Mouse (Mus musculus) right cerebral cortex, adult 18-20 months (tissue): ENCODE measurements at regions not wholly inside any gene's neighbourhood (a gene's known extent, or its start where the extent isn't known, plus 50 kb on each side); places are given as distances from the start of the nearest gene placed in this dataset.

Experiments
- DNase-seq: peaks from one replicate; pipeline ENCODE4 v3.0.0; 2022; ENCODE audit warnings: mixed read lengths

DNA sequence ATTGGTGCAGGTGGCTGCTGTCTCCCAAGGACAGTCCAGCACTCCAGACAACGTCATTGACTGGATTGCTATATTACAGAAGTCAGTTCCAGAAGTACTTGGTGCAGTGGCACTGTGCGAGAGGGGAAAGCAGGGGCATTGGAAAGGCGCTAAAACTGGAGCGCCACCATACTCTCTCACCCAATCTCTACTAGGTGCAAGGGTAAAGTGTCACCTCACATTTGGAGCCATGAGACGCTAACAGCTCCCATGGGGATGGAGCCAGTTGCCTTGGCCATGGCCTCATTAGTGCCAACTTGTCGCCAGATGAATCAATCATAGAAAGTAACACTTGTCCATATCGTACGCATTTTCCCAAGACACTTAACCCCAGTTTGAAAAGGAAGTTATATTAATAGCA is 1617.2 kb upstream of the Gulo start:
- no peak for DNase-seq

DNA sequence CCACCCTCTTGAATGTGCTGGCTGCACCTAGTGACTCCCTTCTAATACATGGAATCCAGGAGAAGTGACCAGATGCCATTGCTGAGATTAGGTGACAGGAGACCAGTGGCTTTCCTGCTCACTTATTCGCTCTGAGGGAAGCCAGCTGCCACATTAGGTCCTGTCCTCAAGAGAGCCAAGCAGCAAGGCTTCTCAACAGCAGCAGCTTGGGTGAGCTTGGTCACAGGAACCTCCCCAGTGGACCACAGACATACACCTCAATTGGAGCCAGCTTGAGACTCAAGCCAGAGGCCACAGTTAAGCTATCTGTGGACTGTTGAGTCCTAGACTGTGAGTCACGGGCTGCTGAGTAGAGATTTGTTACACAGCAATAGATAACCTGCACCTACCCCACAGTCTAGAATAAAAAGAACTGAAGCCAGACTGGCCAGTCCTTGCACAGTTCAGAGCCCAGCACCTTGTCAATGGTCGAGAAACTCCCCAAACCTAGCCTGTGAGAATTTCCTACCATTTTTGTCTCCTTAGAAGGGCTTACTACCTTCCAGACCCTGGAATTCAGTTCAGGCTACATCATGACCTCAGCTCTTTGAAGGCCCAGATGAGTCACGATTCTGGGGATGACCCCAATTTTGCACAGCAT is 1615.0 kb upstream of the Gulo start:
- DNase-seq: no peak

DNA sequence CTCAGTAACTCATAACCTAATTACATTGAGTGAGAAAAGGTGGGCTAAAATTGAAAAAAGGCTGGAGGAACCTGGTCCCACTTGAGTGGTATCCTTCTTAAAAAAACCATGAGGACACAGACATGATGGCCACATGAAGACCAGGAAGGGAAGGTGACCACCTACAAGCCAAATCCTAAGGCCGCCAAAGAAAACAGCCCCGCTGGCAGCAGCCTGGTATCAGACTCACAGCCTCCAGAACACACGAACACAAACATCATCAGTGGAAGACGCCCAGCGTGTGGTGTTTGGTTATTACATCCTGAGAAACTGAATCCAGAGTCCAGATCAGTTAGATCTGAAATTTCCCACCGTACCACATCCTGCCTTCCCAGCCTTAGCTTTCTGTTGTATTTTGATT is 1613.9 kb upstream of the Gulo start:
- no peak for DNase-seq

- no peak for DNase-seq
These were observed 1612.5 kb upstream of the Gulo start for GRCm38 (mm10) chr14:67621486-67621885.

- peak; percentile 70 for DNase-seq
These were observed 1612.0 kb upstream of the Gulo start for GRCm38 (mm10) chr14:67620854-67621476.

- DNase-seq: no peak
These were observed 1610.6 kb upstream of the Gulo start for GRCm38 (mm10) chr14:67619571-67619970.

DNA sequence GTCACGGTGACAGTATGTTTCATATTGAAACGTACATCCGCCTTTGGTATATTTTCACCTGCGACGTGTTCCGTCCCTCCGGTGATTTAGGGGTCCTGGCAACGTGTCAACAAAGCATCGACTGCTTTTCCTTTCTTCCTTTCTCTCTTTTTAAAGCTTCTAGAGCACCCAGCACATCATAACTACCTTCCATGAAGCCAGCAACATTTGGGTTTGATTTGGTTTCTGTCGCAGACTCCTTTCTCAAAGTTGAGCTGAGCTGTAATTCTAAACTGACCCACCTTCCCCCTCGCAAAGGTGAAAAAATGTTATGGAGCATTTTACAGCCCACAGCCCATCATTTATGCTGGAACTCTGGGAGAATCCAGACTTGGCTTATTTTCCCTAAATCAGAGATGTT is 1605.4 kb upstream of the Gulo start:
- no peak for DNase-seq

DNA sequence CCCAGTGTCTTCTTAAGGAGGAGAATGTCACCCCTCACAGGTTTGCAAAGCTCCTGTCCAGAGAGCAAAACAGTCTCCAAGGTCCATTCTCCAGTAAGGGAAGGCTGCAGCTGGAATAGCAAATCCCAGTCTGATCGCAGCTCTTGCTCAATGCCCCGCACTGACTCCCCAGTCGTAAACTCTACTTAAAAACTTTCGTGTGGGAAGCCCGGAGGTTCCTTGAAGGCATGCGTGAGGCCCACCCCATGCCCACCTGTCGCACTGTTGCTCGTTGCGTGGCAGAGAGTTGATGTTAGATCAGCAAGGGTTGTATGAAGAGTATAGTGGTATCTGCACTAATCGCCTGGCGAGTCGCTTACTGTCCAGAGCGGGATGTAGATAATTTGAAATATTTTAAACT is 1604.7 kb upstream of the Gulo start:
- no peak for DNase-seq

GRCm38 (mm10) chr14:67613221-67613620 is 1604.2 kb upstream of the Gulo start:
- no peak for DNase-seq

GRCm38 (mm10) chr14:67612471-67612870 is 1603.5 kb upstream of the Gulo start:
- no peak for DNase-seq

DNA sequence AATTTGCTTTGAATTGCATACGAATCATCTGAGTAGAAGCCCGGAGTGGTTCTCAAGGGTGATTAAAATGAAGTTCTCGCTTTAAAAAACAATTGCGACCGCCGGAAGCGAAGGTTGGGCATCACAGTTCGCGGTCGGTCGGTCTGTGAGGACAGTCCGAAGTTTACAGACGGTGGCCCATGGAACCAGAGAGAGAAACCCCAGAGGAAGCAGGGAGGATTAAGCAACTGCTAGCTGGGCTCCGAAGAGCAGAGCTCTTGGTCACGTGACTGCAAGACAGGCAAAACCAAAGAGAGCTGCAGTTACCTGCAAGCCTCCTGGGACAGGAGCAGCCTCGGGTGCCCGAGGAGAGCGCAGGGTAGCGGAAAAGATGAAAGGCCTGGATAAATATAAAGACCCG is 1599.3 kb upstream of the Gulo start:
- DNase-seq: no peak

- DNase-seq: no peak
These were observed 1594.0 kb upstream of the Gulo start for GRCm38 (mm10) chr14:67602960-67603359.

DNA sequence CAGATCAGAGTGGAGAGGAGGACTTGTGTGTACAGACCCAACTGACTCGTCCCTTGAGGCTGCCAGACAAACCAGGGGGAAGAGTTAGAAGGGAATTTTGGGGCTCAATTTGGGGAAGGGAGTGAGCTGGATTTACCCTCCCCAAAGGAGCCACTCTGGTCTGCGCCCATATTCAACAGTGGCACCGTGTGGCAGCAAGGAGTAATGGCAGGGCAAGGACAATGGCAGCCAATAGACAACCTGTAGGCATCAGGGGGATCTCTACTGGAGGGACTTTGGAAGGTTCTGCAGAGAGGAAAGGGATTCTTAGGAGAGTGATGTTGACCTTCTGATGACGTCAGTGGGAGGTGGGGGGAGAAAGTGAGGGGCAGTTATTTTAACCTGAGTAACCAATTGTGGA is 1590.7 kb upstream of the Gulo start:
- peak; percentile 6 for DNase-seq

DNA sequence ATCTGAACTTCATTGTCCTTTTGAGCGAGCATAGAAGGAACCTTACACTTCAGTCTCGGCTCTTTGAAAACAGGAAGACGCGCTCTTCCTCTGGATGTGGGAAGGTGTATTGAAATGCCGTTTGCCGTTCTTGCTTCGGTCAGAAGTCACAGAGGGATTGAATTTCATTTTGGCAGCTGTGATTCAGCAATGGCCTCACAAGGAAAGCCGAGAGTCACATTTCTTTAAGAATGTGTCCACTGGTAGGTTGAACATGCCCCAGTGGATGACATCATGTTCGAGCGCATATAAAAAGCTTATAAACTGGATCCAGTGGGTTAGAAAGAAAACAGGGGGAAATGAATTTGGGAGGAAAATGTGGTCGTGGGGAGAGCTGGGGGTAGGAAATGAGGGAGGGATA is 1579.6 kb upstream of the Gulo start:
- DNase-seq: no peak

DNA sequence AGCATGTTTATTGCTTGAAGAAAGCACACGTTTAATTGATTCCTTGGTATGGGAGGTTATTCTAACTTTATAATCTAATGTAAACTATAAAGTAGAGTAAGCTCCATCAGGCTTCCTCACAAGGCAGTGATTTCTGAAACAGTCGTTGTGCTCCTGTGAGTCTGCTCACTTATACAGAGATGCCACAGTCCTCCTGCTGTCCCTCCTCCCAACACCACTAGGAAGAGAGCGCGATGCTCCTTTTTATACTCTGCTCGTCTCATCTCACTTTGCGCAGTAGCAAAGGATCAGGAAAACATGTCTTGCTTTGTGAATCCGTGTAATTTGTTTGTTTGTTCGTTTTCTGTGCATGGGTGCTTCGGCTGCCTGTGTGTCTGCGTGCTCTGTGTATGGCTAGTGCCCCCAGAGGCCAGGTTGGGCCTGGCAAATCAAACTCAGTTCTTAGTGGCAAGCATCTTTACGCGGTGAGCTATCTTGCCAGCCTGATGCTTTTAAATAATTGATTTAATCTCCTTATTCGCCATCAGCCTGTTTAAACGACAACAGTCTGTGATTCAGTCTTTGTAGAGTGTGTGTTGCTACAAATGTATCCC is 1575.5 kb upstream of the Gulo start:
- DNase-seq: no peak

GRCm38 (mm10) chr14:67582201-67582782 is 1573.3 kb upstream of the Gulo start:
- no peak for DNase-seq

DNA sequence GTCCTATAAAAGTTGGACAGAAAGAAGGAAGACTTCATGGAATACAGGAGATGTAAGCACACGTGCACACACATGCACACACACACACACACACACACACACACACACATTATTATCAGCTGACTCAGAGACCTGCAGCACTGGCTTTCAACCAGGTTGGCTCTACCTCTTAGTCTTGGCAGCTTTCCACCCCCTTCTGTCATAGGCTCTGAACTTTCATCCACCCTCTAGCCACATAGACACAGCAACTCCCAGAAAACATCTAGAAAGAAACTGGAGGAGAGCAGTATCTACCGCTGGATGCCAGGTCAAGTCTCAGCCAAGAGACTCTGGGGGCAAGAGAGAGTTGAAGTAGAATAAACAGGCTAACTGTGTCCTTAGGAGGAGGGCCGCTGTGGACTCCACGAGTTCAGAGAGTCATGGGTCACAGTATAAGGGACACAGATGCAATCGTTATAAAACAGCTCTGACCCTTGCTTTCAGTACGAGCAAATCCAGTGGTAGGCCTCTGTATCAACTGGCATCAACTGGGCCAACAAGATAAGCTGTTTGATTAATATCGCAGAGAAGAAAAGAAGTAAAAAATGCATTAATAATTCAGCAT is 1565.4 kb upstream of the Gulo start:
- no peak for DNase-seq

- no peak for DNase-seq
These were observed 1564.5 kb upstream of the Gulo start for GRCm38 (mm10) chr14:67573451-67573995.

DNA sequence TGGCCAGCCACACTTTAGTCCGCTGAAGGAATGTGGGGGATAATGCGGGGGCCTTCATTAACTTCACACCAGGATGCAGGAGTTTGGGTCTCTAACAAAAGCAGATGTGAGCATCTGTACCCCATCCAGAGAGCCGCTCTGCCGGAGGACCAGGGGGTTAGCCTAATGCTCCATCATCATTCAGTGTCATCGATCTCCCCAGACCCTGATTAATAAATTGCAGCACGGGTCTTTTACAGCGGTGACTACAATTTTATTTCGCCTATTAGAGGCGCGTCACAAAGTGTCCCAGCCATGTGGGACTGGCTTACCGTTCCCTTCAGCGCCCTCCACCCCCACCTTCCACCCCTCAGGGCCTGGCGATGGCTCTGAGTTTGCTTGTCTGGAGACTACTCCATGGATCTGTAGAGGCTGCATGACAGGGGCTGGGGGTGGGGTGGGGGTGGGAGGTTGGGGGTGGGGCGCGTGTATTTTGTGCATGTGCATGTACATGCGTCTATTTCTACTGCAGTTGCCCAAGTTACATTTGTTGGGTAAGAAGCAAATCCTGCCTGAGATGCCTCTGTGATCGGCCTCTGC is 1560.8 kb upstream of the Gulo start:
- DNase-seq: no peak

- DNase-seq: no peak
These were observed 1560.1 kb upstream of the Gulo start for GRCm38 (mm10) chr14:67568896-67569743.

DNA sequence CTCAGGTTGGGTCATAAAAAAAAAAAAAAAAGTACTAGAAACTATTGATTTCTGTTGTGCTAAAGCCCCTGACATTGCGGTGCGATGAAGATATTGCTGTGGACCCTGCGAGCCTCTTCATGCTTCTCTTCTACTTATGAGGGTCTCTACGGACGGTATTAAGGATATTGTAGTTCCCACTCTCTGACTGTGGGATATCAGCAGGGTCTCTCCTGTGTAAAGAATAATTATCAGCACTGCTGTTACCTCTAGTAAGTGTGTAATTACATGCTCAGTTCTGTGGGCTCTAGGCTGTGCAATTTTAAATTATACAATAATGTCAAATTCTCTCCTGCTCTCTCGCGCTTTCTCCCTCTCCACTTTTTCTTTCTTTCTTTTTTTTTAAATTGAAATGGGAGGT is 1545.9 kb upstream of the Gulo start:
- DNase-seq: no peak
